8 mouse cellular contexts compared by ENCODE assay signal in genomic region chr5:138995721-138996311, GRCm38 (mm10). TPM values are rescaled to one million over a fixed set of nuclear protein-coding genes. Genes with fewer than 3 reads are reported as not detected.
A peak's percentile ranks its signal among the peaks of the same experiment; 100 is the strongest.
DNase-seq lines count a peak whose midpoint lies in the region; ATAC-seq and TF ChIP-seq lines count a peak whose summit lies in the region.

No protein-coding gene starts in this region.

- H3K4me3 ChIP-seq in forebrain, embryonic 11.5 days (ENCODE audit: low read depth, low read length) = peak overlapping the region; percentile 57
- H3K4me3 ChIP-seq in heart, embryonic 13.5 days = peak overlapping the region; percentile 83
- H3K4me3 ChIP-seq in kidney, embryonic 16.5 days (ENCODE audit: low read length) = peak overlapping the region; percentile 80
- peak overlapping the region; percentile 83 for H3K4me3 ChIP-seq in liver, adult 2 months (ENCODE audit: insufficient read depth, low read depth, low read length)
- peak overlapping the region; percentile 92 for H3K4me3 ChIP-seq in myocyte

- H3K27ac ChIP-seq in forebrain, embryonic 11.5 days (ENCODE audit: low read depth, low read length) = no peak overlapping the region
- H3K27ac ChIP-seq in heart, embryonic 13.5 days (replicated peaks) = peak overlapping the region; percentile 99
- H3K27ac ChIP-seq in kidney, embryonic 16.5 days (ENCODE audit: low read length) = peak overlapping the region; percentile 96
- peak overlapping the region; percentile 28 for H3K27ac ChIP-seq in liver, adult 2 months (replicated peaks; ENCODE audit: insufficient read depth, low read depth, low read length)

- peak overlapping the region; percentile 89 for H3K4me2 ChIP-seq in forebrain, embryonic 11.5 days (ENCODE audit: low read depth, low read length, severe bottlenecking)
- H3K4me2 ChIP-seq in heart, embryonic 13.5 days = peak overlapping the region; percentile 90
- peak overlapping the region; percentile 91 for H3K4me2 ChIP-seq in kidney, embryonic 16.5 days (replicated peaks; ENCODE audit: low read depth, low read length)
- H3K4me2 ChIP-seq in myocyte (ENCODE audit: low read depth) = peak overlapping the region; percentile 60

- TF ChIP-seq CTCF in liver, adult 2 months (IDR thresholded peaks at IDR 0.05; ENCODE audit: low read depth, low read length) = peak; percentile 43

- peaks cover 35% of the 10 kb centered on the region for H3K4me1 ChIP-seq in forebrain, embryonic 11.5 days (replicated peaks; ENCODE audit: control insufficient read depth, insufficient read depth, low read length)
- H3K4me1 ChIP-seq in heart, embryonic 13.5 days = peaks cover 71% of the 10 kb centered on the region
- H3K4me1 ChIP-seq in kidney, embryonic 16.5 days (ENCODE audit: insufficient read depth, low read length) = peaks cover 66% of the 10 kb centered on the region
- H3K4me1 ChIP-seq in liver, adult 2 months (ENCODE audit: control insufficient read depth, insufficient read depth, low read length) = peaks cover 18% of the 10 kb centered on the region

- no peaks in the 10 kb centered on the region for H3K79me2 ChIP-seq in liver, adult 2 months (ENCODE audit: control insufficient read depth, insufficient read depth, low read length)
- peaks cover 30% of the 10 kb centered on the region for H3K79me2 ChIP-seq in myocyte (ENCODE audit: control insufficient read depth, insufficient read depth)

- peak; percentile 59 to 75 for DNase-seq in urinary bladder, adult 18-20 months (ENCODE audit: low spot score in 2 of 2)
- DNase-seq in urinary bladder, postnatal 10 days (ENCODE audit: low spot score) = no peak
- peak; percentile 84 for DNase-seq in forebrain, embryonic 11.5 days (ENCODE audit: low spot score)
- peak; percentile 60 for DNase-seq in liver, adult 2 months (ENCODE audit: extremely low read depth, low read depth, low spot score)
- DNase-seq in thymus, postnatal 14 days = peak; percentile 25

- peak; percentile 29; the same call in 1 of the 2 replicates for TF ChIP-seq POLR2A in liver, adult 2 months (IDR thresholded peaks at IDR 0.05; ENCODE audit: extremely low read depth, insufficient read depth, low read length)
- peak; percentile 60 for TF ChIP-seq POLR2A in myocyte (IDR thresholded peaks at IDR 0.05; ENCODE audit: insufficient read length, low read depth)

- peaks cover 72% of the 10 kb centered on the region for H3K27me3 ChIP-seq in forebrain, embryonic 11.5 days (ENCODE audit: control insufficient read depth, insufficient read depth, low read length)
- peaks cover 70% of the 10 kb centered on the region for H3K27me3 ChIP-seq in heart, embryonic 13.5 days (replicated peaks)
- peaks cover 53% of the 10 kb centered on the region for H3K27me3 ChIP-seq in kidney, embryonic 16.5 days (ENCODE audit: insufficient read depth, low read length)
- H3K27me3 ChIP-seq in liver, adult 2 months (ENCODE audit: control insufficient read depth, insufficient read depth, low read length) = no peaks in the 10 kb centered on the region
- H3K27me3 ChIP-seq in myocyte (ENCODE audit: control insufficient read depth, insufficient read depth, insufficient read length) = no peaks in the 10 kb centered on the region

- H3K36me3 ChIP-seq in forebrain, embryonic 11.5 days (ENCODE audit: control insufficient read depth, insufficient read depth, low read length) = no peaks in the 10 kb centered on the region
- peaks cover 4% of the 10 kb centered on the region; the same call in 1 of the 2 replicates for H3K36me3 ChIP-seq in heart, embryonic 13.5 days
- no peaks in the 10 kb centered on the region for H3K36me3 ChIP-seq in kidney, embryonic 16.5 days (ENCODE audit: insufficient read depth, low read length)
- H3K36me3 ChIP-seq in liver, adult 2 months (ENCODE audit: control insufficient read depth, insufficient read depth, low read length) = no peaks in the 10 kb centered on the region
- no peaks in the 10 kb centered on the region for H3K36me3 ChIP-seq in myocyte (ENCODE audit: control insufficient read depth, insufficient read depth)

- no peaks in the 10 kb centered on the region for H3K9me3 ChIP-seq in forebrain, embryonic 11.5 days (ENCODE audit: control insufficient read depth, low read length)
- no peaks in the 10 kb centered on the region for H3K9me3 ChIP-seq in heart, embryonic 13.5 days
- H3K9me3 ChIP-seq in kidney, embryonic 16.5 days (ENCODE audit: low read length) = 0 out of 2 replicates have a peak, but pooled peaks cover 3% of the 10 kb centered on the region

- peak overlapping the region; percentile 66 for H3K9ac ChIP-seq in forebrain, embryonic 11.5 days (ENCODE audit: low read length)
- H3K9ac ChIP-seq in heart, embryonic 13.5 days = peak overlapping the region; percentile 96
- H3K9ac ChIP-seq in kidney, embryonic 16.5 days (replicated peaks; ENCODE audit: low read length) = peak overlapping the region; percentile 84
- H3K9ac ChIP-seq in liver, adult 2 months (ENCODE audit: low read depth, low read length) = peak overlapping the region; percentile 94

- ATAC-seq in forebrain, embryonic 11.5 days (replicated peaks; ENCODE audit: low FRiP score) = peak; percentile 51
- peak; percentile 31; the same call in 1 of the 2 replicates for ATAC-seq in heart, embryonic 13.5 days (ENCODE audit: extremely low read depth, insufficient number of reproducible peaks, low FRiP score, low TSS enrichment)
- ATAC-seq in kidney, embryonic 16.5 days (ENCODE audit: low FRiP score, low TSS enrichment) = peak; percentile 24

- peak overlapping the region; percentile 94 for H3ac ChIP-seq in myocyte (ENCODE audit: control insufficient read depth, insufficient read length)

- under 1% methylated on average over 36 of the region's 52 CpGs for WGBS in forebrain, embryonic 11.5 days
- WGBS in heart, embryonic 13.5 days = under 1% methylated on average over 51 of the region's 52 CpGs
- under 1% methylated on average over 34 of the region's 52 CpGs for whole genome bisulfite sequencing in kidney, embryonic 16.5 days
- under 1% methylated on average over 48 of the region's 52 CpGs for WGBS in liver, adult 2 months

TF ChIP-seq in myocyte, 11 proteins besides CTCF, POLR2A, EP300 and RAD21:
- TF ChIP-seq MYOG (IDR thresholded peaks at IDR 0.05; ENCODE audit: control insufficient read depth in 1 of 3, insufficient read depth in 1 of 3, insufficient read length in 2 of 3, low read depth in 2 of 3) (peak; percentile 5 to 72 (median 40)), MYOD1 (IDR thresholded peaks at IDR 0.05; ENCODE audit: control insufficient read depth in 1 of 3, insufficient read length in 2 of 3, low read depth in 2 of 3) (peak in 2 of 3 experiments; percentile 52 to 79), TCF3 (IDR thresholded peaks at IDR 0.05; ENCODE audit: insufficient read length, low read depth) (no peak)

RNA-seq across cellular contexts. Expression of gene Pdgfa, which starts 1.4 kb away (rescaled TPM):
- polyA plus RNA-seq in forebrain, embryonic 11.5 days (2014; fragmentation: Nextera tagmentation; extraction: Ambion mirVana) = 8.8 and 9.4 TPM in 2 replicates
- 39.8 and 42.1 TPM in 2 replicates for polyA plus RNA-seq in heart, embryonic 13.5 days (2015; fragmentation: Nextera tagmentation; extraction: Ambion mirVana)
- polyA plus RNA-seq in kidney, embryonic 16.5 days (2015; fragmentation: Nextera tagmentation; extraction: Ambion mirVana) = 57.1 and 58.6 TPM in 2 replicates
- 2.8 and 3.2 TPM in 2 replicates for total RNA-seq in liver, adult 2 months (2014; rRNA removed)
- polyA plus RNA-seq in liver, adult 2 months (2012; rRNA removed) = 1.8 and 3.4 TPM in 2 replicates
- polyA plus RNA-seq in myocyte (2012; fragmentation: generic; extraction: Trizol) = 43.7 TPM
